ENCODE assay signal across 13 mouse cellular contexts in genomic region chr13:5871414-5871813, GRCm38 (mm10). TPM values are rescaled to one million over a fixed set of nuclear protein-coding genes. Genes with fewer than 3 reads are reported as not detected.
DNase-seq lines count a peak whose midpoint lies in the region; ATAC-seq and TF ChIP-seq lines count a peak whose summit lies in the region.
"Had no signal": no experiment of that assay in that cellular context is flagged by ENCODE, and none has a peak within 500 bp of the region (broad histone marks: within the 10 kb centered on the region; RNA-seq: fewer than 3 reads in every experiment).

No protein-coding gene starts in this region.

- no peak overlapping the region for H3K9ac ChIP-seq in forebrain, postnatal 0 days
- no peak overlapping the region for H3K9ac ChIP-seq in forebrain, embryonic 14.5 days (ENCODE audit: low read length)
- H3K9ac ChIP-seq: hindbrain, embryonic 13.5 days; liver, embryonic 14.5 days; midbrain, embryonic 13.5 days had no signal

- H3K4me3 ChIP-seq in forebrain, postnatal 0 days (ENCODE audit: low read depth, low read length), result no peak overlapping the region
- H3K4me3 ChIP-seq in forebrain, embryonic 14.5 days (ENCODE audit: low read depth, low read length), result no peak overlapping the region
- no peak overlapping the region for H3K4me3 ChIP-seq in heart, embryonic 10.5 days
- no peak overlapping the region for H3K4me3 ChIP-seq in brown adipose tissue, adult 24 weeks (ENCODE audit: insufficient read depth, low read depth, low read length)
- H3K4me3 ChIP-seq: hindbrain, embryonic 13.5 days; midbrain, embryonic 13.5 days had no signal

- 0 out of 2 replicates have a peak, but pooled peaks have one; percentile 12 for ATAC-seq in forebrain, postnatal 0 days
- no peak for ATAC-seq in forebrain, embryonic 14.5 days

- DNase-seq in forebrain, postnatal 0 days, result no peak
- no peak for DNase-seq in forebrain, embryonic 14.5 days (ENCODE audit: low spot score)
- DNase-seq in heart, postnatal 10 days, result peak; percentile 32 to 35
- DNase-seq in heart, embryonic 10.5 days (ENCODE audit: low spot score), result no peak
- peak; percentile 69 for DNase-seq in 3134 (ENCODE audit: extremely low read depth, insufficient read length, low spot score)
- no peak for DNase-seq in embryo, embryonic 10 days (ENCODE audit: low spot score)
- DNase-seq in retina, postnatal 1 day, result no peak
- DNase-seq: right cerebral cortex, adult 18-20 months; thymus, postnatal 4 days had no signal

- H3K4me1 ChIP-seq in forebrain, postnatal 0 days (ENCODE audit: insufficient read depth), result no peaks in the 10 kb centered on the region
- H3K4me1 ChIP-seq in forebrain, embryonic 14.5 days (ENCODE audit: control insufficient read depth, insufficient read depth, low read length), result no peaks in the 10 kb centered on the region; the same call in 1 of the 2 replicates
- peaks cover 18% of the 10 kb centered on the region for H3K4me1 ChIP-seq in heart, embryonic 10.5 days
- H3K4me1 ChIP-seq in brown adipose tissue, adult 24 weeks (ENCODE audit: control insufficient read depth, insufficient read depth, insufficient read length, low read length), result peaks cover 25% of the 10 kb centered on the region

- TF ChIP-seq CTCF in forebrain, postnatal 0 days (IDR thresholded peaks at IDR 0.05; ENCODE audit: low read depth), result no peak

- peaks cover 23% of the 10 kb centered on the region for H3K36me3 ChIP-seq in forebrain, postnatal 0 days (ENCODE audit: insufficient read depth)
- H3K36me3 ChIP-seq in forebrain, embryonic 14.5 days (ENCODE audit: control insufficient read depth, insufficient read depth, low read length), result peaks cover 18% of the 10 kb centered on the region
- H3K36me3 ChIP-seq in heart, embryonic 10.5 days, result peaks cover 23% of the 10 kb centered on the region

- intact Hi-C loops in heart, postnatal 10 days (cut with DNase I), result loop anchor here (5.0 kb wide), 1 partner anchor 381 kb away; no protein-coding TSS in a partner anchor

- no peak overlapping the region for H3K27ac ChIP-seq in forebrain, postnatal 0 days (ENCODE audit: low read depth, low read length)
- H3K27ac ChIP-seq in forebrain, embryonic 14.5 days (ENCODE audit: low read depth, low read length), result no peak overlapping the region
- no peak overlapping the region for H3K27ac ChIP-seq in heart, embryonic 10.5 days
- peak overlapping the region; percentile 78 for H3K27ac ChIP-seq in brown adipose tissue, adult 24 weeks (replicated peaks; ENCODE audit: low read depth, low read length)
- H3K27ac ChIP-seq: hindbrain, embryonic 13.5 days; liver, embryonic 14.5 days; midbrain, embryonic 13.5 days had no signal

- H3K4me2 ChIP-seq in forebrain, postnatal 0 days (ENCODE audit: low read depth), result no peak overlapping the region
- no peak overlapping the region for H3K4me2 ChIP-seq in forebrain, embryonic 14.5 days (ENCODE audit: low read length)

- 39% methylated on average over 7 of the region's 7 CpGs for WGBS in forebrain, postnatal 0 days
- 74% methylated on average over 7 of the region's 7 CpGs for WGBS in forebrain, embryonic 14.5 days
- 90% methylated on average over 7 of the region's 7 CpGs for WGBS in heart, embryonic 10.5 days

- H3K9me3 ChIP-seq in forebrain, postnatal 0 days (ENCODE audit: low read length), result no peaks in the 10 kb centered on the region
- no peaks in the 10 kb centered on the region for H3K9me3 ChIP-seq in forebrain, embryonic 14.5 days (replicated peaks; ENCODE audit: control insufficient read depth, low read length)
- H3K9me3 ChIP-seq in heart, embryonic 10.5 days, result no peaks in the 10 kb centered on the region
- H3K9me3 ChIP-seq: hindbrain, embryonic 13.5 days; midbrain, embryonic 13.5 days had no signal

- H3K27me3 ChIP-seq in forebrain, postnatal 0 days (ENCODE audit: insufficient read depth, low read length), result no peaks in the 10 kb centered on the region
- no peaks in the 10 kb centered on the region for H3K27me3 ChIP-seq in forebrain, embryonic 14.5 days (replicated peaks; ENCODE audit: control insufficient read depth, insufficient read depth, low read length)
- H3K27me3 ChIP-seq in heart, embryonic 10.5 days (ENCODE audit: insufficient read depth, poor library complexity, severe bottlenecking), result no peaks in the 10 kb centered on the region
- H3K27me3 ChIP-seq: hindbrain, embryonic 13.5 days; midbrain, embryonic 13.5 days had no signal

RNA-seq across cellular contexts. Expression of gene Klf6, which starts 10.1 kb away (rescaled TPM):
- total RNA-seq in forebrain, postnatal 0 days (2014; rRNA removed), result 78.8 and 87.1 TPM in 2 replicates
- polyA plus RNA-seq in forebrain, postnatal 0 days (2015; fragmentation: Nextera tagmentation; extraction: Ambion mirVana), result 100.0 and 146 TPM in 2 replicates
- 56.9 and 80.8 TPM in 2 replicates for polyA plus RNA-seq in forebrain, embryonic 14.5 days (2014; fragmentation: Nextera tagmentation; extraction: Ambion mirVana)
- 10 to 100 TPM; 58.7 to 81.6 TPM for total RNA-seq in heart, postnatal 10 days (2021)
- 56.1 and 63.8 TPM in 2 replicates for polyA plus RNA-seq in heart, embryonic 10.5 days (2016; fragmentation: Nextera tagmentation; extraction: Ambion mirVana)
- polyA plus RNA-seq in brown adipose tissue, adult 24 weeks (2012; ENCODE audit: insufficient read depth, insufficient read length, missing spikeins), result 28.4 and 31.5 TPM in 2 replicates

Comparison
In these comparisons a context has a peak if more than half of its experiments do, and no peak if none do; other contexts are left out.
1. DNase-seq: peak in heart, postnatal 10 days (2 of 2) and 3134 (single experiment); none in forebrain, postnatal 0 days (single experiment), forebrain, embryonic 14.5 days (single experiment), heart, embryonic 10.5 days (single experiment), embryo, embryonic 10 days (single experiment) and retina, postnatal 1 day (single experiment).